Mouse (Mus musculus) embryonic fibroblast, embryonic 13.5 days (primary cell): ENCODE data around the gene Fam189a1.

ENCODE experiments used
- CTCF ChIP-seq: IDR thresholded peaks from 2 replicates; pipeline ENCODE4 v1.5.1; 2011; ENCODE audit warnings: mild to moderate bottlenecking, control low read depth, low read length, moderate library complexity, borderline replicate concordance; ENCODE audit not compliant: insufficient read depth
- POLR2A ChIP-seq: IDR thresholded peaks from 2 replicates; pipeline ENCODE4 v1.6.1; 2011; ENCODE audit warnings: low read depth, mild to moderate bottlenecking, control low read depth, low read length, moderate library complexity

- TF ChIP-seq CTCF (no peak), POLR2A (no peak)
Observed at GRCm38 (mm10) chr7:64949465-64949864, 206.9 kb downstream of the Fam189a1 start.
